Mouse (Mus musculus): ENCODE results near the gene Hunk.

Gene Hunk

GRCm38 (mm10) chr16:90439493-90439892 is 53.7 kb downstream of the Hunk start:
- DNase-seq (ENCODE audit: low spot score) = no peak

DNA sequence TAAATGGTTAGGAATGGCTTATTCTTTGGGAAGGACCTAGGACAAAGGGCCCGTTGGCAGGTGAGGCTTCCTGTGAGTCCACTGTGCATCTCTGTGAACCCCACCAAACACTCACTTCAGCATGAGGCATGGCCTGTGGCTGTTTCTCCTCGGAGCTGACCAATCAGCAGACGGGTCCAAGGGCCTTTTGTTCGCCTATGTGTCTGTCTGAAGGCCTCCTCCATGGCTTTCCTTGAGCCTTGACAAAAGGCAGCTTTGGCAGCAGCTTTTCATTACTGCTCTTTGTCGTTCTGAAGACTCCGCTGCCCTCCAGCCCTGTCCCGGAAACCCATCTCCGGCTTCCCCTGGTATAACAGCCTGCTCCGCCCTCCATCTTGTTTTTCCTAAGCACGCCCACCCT is 54.8 kb downstream of the Hunk start:
- no peak for DNase-seq (ENCODE audit: low spot score)

- DNase-seq (ENCODE audit: low spot score) = no peak
Measured at GRCm38 (mm10) chr16:90442991-90443390, 57.2 kb downstream of the Hunk start.

GRCm38 (mm10) chr16:90453197-90453596 is 67.4 kb downstream of the Hunk start:
- no peak for DNase-seq (ENCODE audit: low spot score)

- DNase-seq (ENCODE audit: low spot score) = no peak
Measured at GRCm38 (mm10) chr16:90456495-90457125, 70.8 kb downstream of the Hunk start.

DNA sequence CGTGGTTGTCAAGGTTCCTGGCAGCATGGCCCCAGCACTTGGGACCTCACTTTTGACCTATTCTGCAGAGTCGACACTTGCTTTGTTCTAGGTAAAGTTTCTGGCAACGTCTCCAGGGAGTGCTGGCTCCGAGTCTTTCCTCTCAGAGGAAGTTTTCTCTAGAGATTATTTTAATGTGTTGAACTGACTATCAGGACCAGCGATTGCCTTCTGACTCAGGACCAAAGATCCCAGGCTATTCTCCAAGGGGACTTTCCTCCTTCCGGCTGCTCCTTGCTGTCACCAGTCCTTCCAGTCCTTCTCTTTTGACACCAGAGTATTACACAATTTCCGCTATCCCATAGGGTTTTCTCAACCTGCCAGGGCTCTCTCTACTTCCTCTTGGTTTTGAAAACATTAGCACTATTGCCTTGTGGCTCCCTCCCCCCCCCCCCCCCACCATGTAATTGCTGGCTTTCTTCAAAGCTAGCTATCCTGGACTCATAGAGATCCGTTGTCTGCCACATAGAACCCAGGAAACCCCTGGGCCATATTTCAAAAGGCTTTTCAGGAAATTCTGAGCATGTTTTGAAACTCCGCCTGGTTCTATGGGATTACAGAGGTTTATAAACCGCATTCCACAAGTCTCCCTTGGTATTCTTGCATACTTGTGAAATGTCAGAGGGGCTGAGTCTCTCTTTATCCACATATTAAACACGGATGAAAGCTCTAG is 73.2 kb downstream of the Hunk start:
- DNase-seq (ENCODE audit: low spot score) = no peak

DNA sequence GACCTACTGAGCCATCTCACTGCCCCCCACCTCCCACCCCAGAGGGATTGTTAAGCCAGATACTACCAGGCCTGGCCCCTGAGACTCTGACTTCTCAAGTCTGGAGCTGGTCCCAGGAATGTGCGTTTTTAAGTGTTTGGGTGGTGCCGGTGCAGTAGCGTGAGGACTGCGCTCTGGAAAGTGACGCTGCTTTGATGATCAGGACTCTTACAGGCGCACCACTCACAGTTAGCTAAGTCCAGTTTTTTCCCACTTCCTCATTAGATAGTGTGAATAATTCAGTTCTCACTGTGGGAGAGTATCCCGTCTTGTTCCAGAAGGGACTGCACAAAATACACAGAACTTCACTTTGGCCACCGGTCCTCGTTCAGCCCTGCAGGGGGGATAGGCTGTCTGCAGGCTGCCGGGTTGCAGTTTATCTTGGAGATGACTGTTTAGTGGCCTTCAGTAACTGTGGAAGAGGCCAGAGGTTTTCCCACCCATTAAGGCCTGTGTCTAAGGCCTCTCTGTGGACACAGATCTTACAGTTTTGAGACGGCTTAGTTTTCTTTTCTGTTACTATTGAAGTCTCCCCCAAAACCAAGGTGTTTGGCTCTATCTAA is 75.6 kb downstream of the Hunk start:
- no peak for DNase-seq (ENCODE audit: low spot score)

DNA sequence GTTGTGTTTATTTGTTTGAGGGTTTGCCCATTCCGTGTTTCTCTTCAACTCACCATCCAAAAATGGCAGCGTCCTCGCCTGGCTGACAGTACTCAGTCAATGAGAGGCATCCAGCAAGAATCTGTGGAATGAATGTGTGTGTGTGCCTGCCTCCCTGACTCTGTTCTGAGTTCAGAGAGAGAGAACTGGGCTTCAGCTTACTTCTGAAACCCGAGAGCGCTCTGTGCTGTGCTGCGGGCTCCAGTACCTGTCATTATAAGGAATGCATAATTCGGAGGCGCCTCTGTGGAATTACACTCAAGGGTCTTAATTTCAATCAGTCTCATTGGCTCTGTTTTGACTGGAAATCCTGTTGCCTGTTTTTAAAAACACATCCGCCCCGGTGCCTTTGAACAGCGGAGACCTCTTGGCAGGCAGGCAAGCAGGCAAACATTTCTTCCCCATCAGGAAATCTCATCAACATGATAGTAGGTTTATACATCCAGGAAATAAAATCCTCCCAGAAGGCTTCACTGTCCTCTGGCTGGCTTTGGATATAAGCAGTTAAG is 77.0 kb downstream of the Hunk start:
- DNase-seq (ENCODE audit: low spot score) = no peak

DNA sequence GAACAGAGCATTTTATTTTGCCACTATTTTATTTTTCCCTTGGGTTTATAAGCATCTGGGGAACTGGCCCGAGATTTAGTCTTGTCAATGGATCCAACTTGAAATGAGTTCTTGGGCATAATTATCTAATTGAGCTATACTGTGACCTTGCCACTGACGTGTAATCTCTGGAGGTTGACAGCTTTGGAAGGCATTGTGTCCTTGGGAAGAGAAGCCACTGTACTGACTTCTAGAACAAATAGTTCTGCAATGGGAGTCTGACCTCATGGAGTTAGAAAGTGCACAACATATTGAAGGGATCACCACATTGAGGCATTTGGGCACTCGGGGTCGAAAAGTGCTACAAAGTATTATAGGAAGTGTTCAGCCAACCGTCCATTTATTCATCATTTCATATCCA is 79.3 kb downstream of the Hunk start:
- no peak for DNase-seq (ENCODE audit: low spot score)

DNA sequence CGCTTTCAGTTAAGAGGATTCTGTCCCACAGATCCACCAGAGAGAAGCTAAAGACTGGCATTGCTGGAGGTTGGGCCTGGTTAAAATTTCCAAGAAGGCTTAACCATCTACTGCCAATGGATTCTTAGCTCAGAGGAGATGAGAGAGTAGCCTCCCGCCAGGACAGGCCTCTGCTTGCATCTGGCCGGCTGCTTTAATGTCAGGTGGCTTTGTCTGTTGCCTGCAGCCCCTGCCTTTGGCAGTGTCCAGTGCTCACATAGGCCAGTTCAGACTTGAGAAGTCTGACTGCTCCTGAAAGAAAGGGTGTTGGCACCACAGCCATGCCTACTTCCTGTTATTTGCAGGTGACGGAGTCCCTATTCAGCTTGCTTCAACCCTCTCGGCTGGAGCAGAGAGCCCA is 82.5 kb downstream of the Hunk start:
- DNase-seq (ENCODE audit: low spot score) = no peak

- no peak for DNase-seq (ENCODE audit: low spot score)
Measured at GRCm38 (mm10) chr16:90475701-90476229, 90.0 kb downstream of the Hunk start.

DNA sequence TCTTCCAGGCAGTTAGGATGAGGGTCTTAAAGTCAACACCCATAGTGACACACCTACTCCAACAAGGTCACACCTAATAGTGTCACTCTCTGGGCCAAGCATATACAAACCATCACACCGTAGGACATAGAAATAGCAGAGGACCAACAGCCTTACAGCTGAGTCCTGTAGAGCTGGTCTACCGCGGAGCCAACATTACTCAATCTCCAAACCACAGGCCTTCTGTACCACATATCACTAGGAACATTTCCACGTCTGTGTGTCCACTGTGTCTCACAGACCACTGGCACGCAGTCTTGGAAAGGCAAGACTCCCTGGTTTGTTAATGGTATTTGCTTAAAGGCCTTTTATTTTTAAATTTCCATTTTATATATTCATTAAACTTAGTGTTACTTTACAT is 95.8 kb downstream of the Hunk start:
- no peak for DNase-seq (ENCODE audit: low spot score)

DNA sequence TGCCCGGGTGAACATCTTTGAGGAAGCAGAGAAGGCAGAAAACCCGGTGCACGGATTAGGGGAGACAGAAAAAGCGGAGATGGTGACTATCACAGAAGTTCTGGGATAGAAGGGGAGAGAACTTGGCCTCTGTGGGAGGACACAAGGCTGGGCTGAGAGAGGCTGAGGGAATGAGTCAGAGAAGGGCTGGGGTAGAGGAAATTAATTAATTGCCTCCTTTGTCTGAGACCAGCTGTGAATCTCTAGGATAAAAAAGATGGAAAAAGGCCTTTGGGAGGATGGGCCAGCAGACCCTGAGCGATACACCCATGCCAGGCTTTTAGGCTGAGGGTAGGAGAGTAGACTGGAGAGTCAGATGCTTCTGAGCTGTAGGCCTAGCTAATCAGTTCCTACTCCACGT is 97.5 kb downstream of the Hunk start:
- no peak for DNase-seq (ENCODE audit: low spot score)

- DNase-seq (ENCODE audit: low spot score) = no peak
Measured at GRCm38 (mm10) chr16:90485125-90485524, 99.3 kb downstream of the Hunk start.

DNA sequence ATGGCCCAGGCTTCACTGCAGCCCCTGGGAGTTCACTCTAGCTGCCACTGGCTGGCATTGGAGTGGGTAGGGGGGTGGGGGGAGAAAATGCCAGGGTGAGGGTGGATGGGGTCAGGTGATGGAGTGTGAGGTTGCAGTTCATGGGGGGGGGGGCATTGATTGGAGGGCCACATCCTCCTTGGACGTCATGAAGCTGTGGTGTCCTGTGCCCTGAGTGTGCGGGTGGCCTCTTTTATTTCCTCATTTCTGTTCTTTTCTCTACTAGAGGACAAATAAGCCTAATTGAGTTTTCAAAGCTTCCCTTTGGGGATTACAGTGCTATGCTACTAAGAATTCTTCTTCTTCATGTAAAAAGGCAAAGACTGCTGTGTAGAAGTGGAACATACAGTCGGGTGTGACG is 99.8 kb downstream of the Hunk start:
- DNase-seq (ENCODE audit: low spot score) = no peak

- no peak for DNase-seq (ENCODE audit: low spot score)
Measured at GRCm38 (mm10) chr16:90490066-90490465, 104.3 kb downstream of the Hunk start.

DNA sequence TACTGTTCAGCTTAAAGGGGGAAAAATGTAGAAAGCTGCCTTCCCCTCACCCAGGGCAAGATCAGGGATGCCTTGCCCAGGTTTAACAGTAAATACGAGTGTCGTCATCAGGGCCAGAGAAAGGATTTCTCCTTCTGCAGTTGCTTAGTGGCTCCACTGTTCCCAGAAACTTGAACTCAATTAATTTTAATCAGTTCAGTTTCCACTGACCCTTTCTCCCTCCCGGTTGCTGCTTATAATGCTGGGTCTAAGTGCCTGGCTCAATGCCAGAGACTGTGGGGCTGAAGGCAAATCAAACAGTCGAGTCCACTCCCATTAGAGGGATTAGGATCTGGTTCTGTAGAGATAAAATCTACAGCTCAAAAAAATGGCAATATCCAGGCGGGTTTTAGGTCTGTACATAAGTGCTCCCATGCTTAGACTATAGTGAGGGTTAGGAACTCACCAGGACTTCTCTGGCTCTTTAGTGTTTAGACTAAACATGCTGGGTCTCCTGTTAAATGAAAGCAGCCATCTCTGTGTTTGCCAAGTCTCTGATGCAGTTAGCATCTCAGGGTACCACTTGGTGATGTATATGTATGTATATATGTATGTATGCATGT is 106.2 kb downstream of the Hunk start:
- DNase-seq (ENCODE audit: low spot score) = no peak

- no peak for DNase-seq (ENCODE audit: low spot score)
Measured at GRCm38 (mm10) chr16:90496930-90497329, 111.1 kb downstream of the Hunk start.

- no peak for DNase-seq (ENCODE audit: low spot score)
Measured at GRCm38 (mm10) chr16:90497749-90498464, 112.1 kb downstream of the Hunk start.

DNA sequence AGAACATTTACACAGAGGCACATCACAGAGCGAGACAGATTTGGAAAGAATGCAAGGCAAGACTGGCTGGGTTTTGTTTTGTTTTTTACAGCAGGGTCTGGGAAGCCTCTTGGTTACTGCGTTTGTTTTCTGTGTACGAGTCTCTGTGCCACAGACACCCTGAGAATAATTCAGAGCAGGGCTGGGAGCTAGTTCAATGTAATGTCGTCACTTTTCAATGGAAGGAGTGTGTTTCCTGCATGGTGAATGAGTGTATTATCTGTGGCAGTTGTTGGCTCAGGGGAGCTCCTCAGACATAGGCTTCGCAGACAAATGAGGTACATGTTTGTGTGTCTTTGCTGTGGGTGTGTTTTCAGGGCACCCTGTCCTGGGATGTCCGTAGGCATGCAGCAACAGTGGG is 115.0 kb downstream of the Hunk start:
- DNase-seq (ENCODE audit: low spot score) = no peak

DNA sequence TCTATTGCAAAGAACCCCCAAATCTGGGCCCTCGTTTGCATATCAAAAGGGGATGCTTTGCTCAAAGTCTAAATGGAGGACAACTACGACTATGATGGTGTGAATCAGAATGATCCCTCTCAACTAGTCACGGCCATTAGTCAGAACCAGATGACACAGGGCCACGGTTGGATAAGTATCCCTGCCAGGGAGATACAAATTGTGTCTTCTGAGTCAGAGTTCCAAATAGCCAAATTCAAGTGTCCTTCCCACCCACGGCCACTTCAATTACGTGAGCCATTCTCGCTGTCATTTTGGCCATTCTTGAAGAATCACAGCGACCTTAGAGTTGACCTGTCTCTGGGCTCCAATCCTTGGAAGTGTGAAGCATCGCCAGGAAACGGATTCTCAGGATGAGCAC is 119.4 kb downstream of the Hunk start:
- no peak for DNase-seq (ENCODE audit: low spot score)

GRCm38 (mm10) chr16:90505680-90506079 is 119.9 kb downstream of the Hunk start:
- DNase-seq (ENCODE audit: low spot score) = no peak

Data from testis, postnatal 10 days (tissue).